In genomic region chr5:102167981-102168380, GRCm38 (mm10) we compare ENCODE assay signal across 17 mouse cellular contexts.
"Had no signal": no experiment of that assay in that cellular context is flagged by ENCODE, and none has a peak within 500 bp of the region (broad histone marks: within the 10 kb centered on the region; RNA-seq: fewer than 3 reads in every experiment).

No protein-coding gene starts in this region.

- H3K9ac ChIP-seq: limb, embryonic 15.5 days; liver, embryonic 12.5 days; lung, embryonic 14.5 days; midbrain, embryonic 13.5 days; neural tube, embryonic 15.5 days had no signal

- H3K27me3 ChIP-seq: limb, embryonic 15.5 days; liver, embryonic 12.5 days; megakaryocyte, embryonic 14.5 days; midbrain, embryonic 13.5 days; neural tube, embryonic 15.5 days had no signal

- H3K4me3 ChIP-seq: layer of hippocampus, adult 2 months; left cerebral cortex, adult 2 months; limb, embryonic 15.5 days; liver, embryonic 12.5 days; megakaryocyte, embryonic 14.5 days; midbrain, embryonic 13.5 days; myocyte; neural tube, embryonic 15.5 days had no signal

- H3K36me3 ChIP-seq: limb, embryonic 15.5 days; liver, embryonic 12.5 days; midbrain, embryonic 13.5 days; neural tube, embryonic 15.5 days had no signal

- H3K9me3 ChIP-seq: limb, embryonic 15.5 days; liver, embryonic 12.5 days; midbrain, embryonic 13.5 days; neural tube, embryonic 15.5 days had no signal

- H3K4me1 ChIP-seq: liver, embryonic 12.5 days; megakaryocyte, embryonic 14.5 days; midbrain, embryonic 13.5 days had no signal

- DNase-seq: kidney, adult 18-20 months; kidney, postnatal 10 days; kidney, postnatal 4 days; lung, embryonic 14.5 days; lung, postnatal 10 days; lung, postnatal 4 days; right cerebral cortex, adult 18-20 months; thymus, postnatal 4 days had no signal

- ATAC-seq: liver, embryonic 12.5 days; midbrain, embryonic 13.5 days had no signal

- H3K4me2 ChIP-seq: limb, embryonic 15.5 days; liver, embryonic 12.5 days; lung, embryonic 14.5 days; midbrain, embryonic 13.5 days; neural tube, embryonic 15.5 days had no signal

- H3K27ac ChIP-seq: layer of hippocampus, adult 2 months; left cerebral cortex, adult 2 months; limb, embryonic 15.5 days; liver, embryonic 12.5 days; midbrain, embryonic 13.5 days; neural tube, embryonic 15.5 days; stomach, postnatal 0 days had no signal
